Mouse (Mus musculus) lung, adult 2 months (tissue): ENCODE measurements at regions not wholly inside any gene's neighbourhood (a gene's known extent, or its start where the extent isn't known, plus 50 kb on each side); places are given as distances from the start of the nearest gene placed in this dataset.

Experiments
- DNase-seq: peaks from one replicate; pipeline ENCODE4 v3.0.0; 2022
- H3K4me1 ChIP-seq: fragments of 200-500 bp; 2 replicates; pipeline ENCODE4 v1.6.1; 2011; ENCODE audit warnings: low read length; ENCODE audit not compliant: control insufficient read depth, insufficient read depth
- H3K4me3 ChIP-seq: fragments of 200-500 bp; replicated peaks from 2 replicates; pipeline ENCODE3; 2011; ENCODE audit warnings: low read depth, mild to moderate bottlenecking, control low read depth, low read length; ENCODE audit errors: extremely low read depth
- CTCF ChIP-seq: fragments of 200-500 bp; IDR thresholded peaks from 2 replicates; pipeline ENCODE4 v1.5.1; 2011; ENCODE audit warnings: mild to moderate bottlenecking, low read length, control low read depth; ENCODE audit not compliant: insufficient read depth
- POLR2A ChIP-seq: fragments of 200-500 bp; IDR thresholded peaks from 2 replicates; pipeline ENCODE4 v1.6.1; 2011; ENCODE audit warnings: low read depth, mild to moderate bottlenecking, control low read depth, low read length, borderline replicate concordance; ENCODE audit errors: extremely low read depth
- WGBS: fragments of 180-500 bp; shearing (Covaris S2); methylation state at CpG from one replicate; pipeline ENCODE4 v1.1.7; 2018; 5-methylcytosine and 5-hydroxymethylcytosine counted together

- no peak for DNase-seq
- WGBS: 93% methylated on average over 7 of the region's 7 CpGs
- no peak for TF ChIP-seq POLR2A
- no peak for TF ChIP-seq CTCF
- no peaks in the 10 kb centered on the region for H3K4me1 ChIP-seq
- no peak overlapping the region for H3K4me3 ChIP-seq
These were observed 131.0 kb upstream of the Frg1 start for GRCm38 (mm10) chr8:41547730-41548368.

GRCm38 (mm10) chr8:41532212-41532611, 115.3 kb upstream of the Frg1 start:
- H3K4me3 ChIP-seq: no peak overlapping the region
- H3K4me1 ChIP-seq: no peaks in the 10 kb centered on the region
- TF ChIP-seq CTCF (no peak), POLR2A (no peak)
- DNase-seq: no peak
- WGBS: 62% methylated on average over 5 of the region's 5 CpGs

GRCm38 (mm10) chr8:41529581-41529980, 112.7 kb upstream of the Frg1 start:
- TF ChIP-seq CTCF: no peak
- TF ChIP-seq POLR2A: no peak
- 79% methylated on average over 8 of the region's 8 CpGs for WGBS
- Histone ChIP-seq H3K4me3 (no peak overlapping the region), H3K4me1 (no peaks in the 10 kb centered on the region)
- no peak for DNase-seq

GRCm38 (mm10) chr8:41526283-41526682, 109.4 kb upstream of the Frg1 start:
- 80% methylated on average over 7 of the region's 7 CpGs for WGBS
- Histone ChIP-seq H3K4me1 (no peaks in the 10 kb centered on the region), H3K4me3 (no peak overlapping the region)
- TF ChIP-seq CTCF: no peak
- no peak for DNase-seq

DNA sequence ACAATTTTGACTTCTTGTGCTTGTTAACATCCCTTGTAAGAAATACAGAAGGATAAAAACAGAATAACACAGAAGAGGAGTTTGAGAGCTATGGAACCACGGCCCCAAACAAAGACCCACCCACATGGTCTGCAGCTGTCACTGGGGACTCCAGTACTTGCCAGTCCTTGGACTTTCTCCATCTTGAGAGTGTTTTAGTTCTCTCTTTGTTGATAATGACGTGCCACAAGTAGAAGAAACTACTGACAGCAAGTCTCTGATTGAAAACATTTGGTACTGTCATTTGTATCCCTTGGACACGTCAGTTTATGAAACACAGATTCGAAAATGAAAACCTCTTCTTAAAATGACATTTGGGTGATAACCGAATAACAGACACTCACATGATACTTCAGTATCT, 68.3 kb upstream of the Frg1 start:
- 60% methylated on average over 5 of the region's 5 CpGs for WGBS
- H3K4me1 ChIP-seq: no peaks in the 10 kb centered on the region
- no peak for DNase-seq
- H3K4me3 ChIP-seq: no peak overlapping the region
- TF ChIP-seq POLR2A (no peak), CTCF (no peak)

GRCm38 (mm10) chr8:41483297-41483696, 66.4 kb upstream of the Frg1 start:
- WGBS: 85% methylated on average over 3 of the region's 3 CpGs
- DNase-seq: no peak
- TF ChIP-seq POLR2A: no peak
- no peak overlapping the region for H3K4me3 ChIP-seq
- no peaks in the 10 kb centered on the region for H3K4me1 ChIP-seq

GRCm38 (mm10) chr8:41472992-41473699, 56.3 kb upstream of the Frg1 start:
- WGBS: 37% methylated on average over 8 of the region's 8 CpGs
- Histone ChIP-seq H3K4me3 (no peak overlapping the region), H3K4me1 (no peaks in the 10 kb centered on the region)
- no peak for DNase-seq
- TF ChIP-seq CTCF (no peak), POLR2A (no peak)

DNA sequence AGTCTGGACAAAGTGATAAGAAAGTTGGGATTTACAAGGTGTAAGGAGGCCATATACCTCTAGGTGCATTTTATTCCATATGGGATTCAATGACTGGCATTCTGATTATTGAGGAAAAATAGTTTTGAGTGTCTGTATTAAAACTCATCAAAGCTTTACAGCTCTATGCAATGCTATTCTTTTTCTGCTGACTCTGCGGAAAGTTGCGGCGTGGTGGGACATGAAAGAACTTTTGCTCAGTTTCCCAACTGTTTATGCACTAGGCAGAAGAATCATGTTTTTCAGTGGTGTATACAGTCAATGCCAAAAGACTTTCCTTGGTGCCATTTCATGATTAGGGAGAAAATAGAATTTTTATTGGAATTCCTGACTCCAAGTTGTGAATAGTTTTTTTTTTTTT, 55.4 kb upstream of the Frg1 start:
- no peaks in the 10 kb centered on the region for H3K4me1 ChIP-seq
- no peak for TF ChIP-seq POLR2A
- no peak for TF ChIP-seq CTCF
- WGBS: 98% methylated on average over 3 of the region's 3 CpGs
- H3K4me3 ChIP-seq: no peak overlapping the region
- DNase-seq: no peak
